Mouse (Mus musculus) hindbrain, embryonic 13.5 days (tissue): ENCODE results near the gene Prickle2. TPM values are rescaled to one million over a fixed set of nuclear protein-coding genes. Genes with fewer than 3 reads are reported as not detected.

Experiments used
- ATAC-seq: fragments of 200-750 bp; cut with Nextera tagmentation; 2 replicates; pipeline ENCODE4 v1.8.0; 2017; ENCODE audit warnings: moderate TSS enrichment; ENCODE audit not compliant: low FRiP score
- H3K27ac ChIP-seq: fragments of 300-500 bp; sonication (generic); 2 replicates; pipeline ENCODE4 v1.5.1; 2015; ENCODE audit warnings: inconsistent platforms, mild to moderate bottlenecking, moderate library complexity
- H3K27me3 ChIP-seq: fragments of 300-500 bp; sonication (generic); 2 replicates; pipeline ENCODE4 v1.6.1; 2015; ENCODE audit warnings: mild to moderate bottlenecking, inconsistent platforms
- H3K36me3 ChIP-seq: fragments of 300-500 bp; sonication (generic); 2 replicates; pipeline ENCODE4 v1.6.1; 2015; ENCODE audit warnings: mild to moderate bottlenecking, inconsistent platforms
- H3K4me1 ChIP-seq: fragments of 300-500 bp; sonication (generic); replicated peaks from 2 replicates; pipeline ENCODE4 v1.6.1; 2015; ENCODE audit warnings: inconsistent platforms
- H3K4me2 ChIP-seq: fragments of 300-500 bp; sonication (generic); 2 replicates; pipeline ENCODE4 v1.6.1; 2015; ENCODE audit warnings: inconsistent platforms, mild to moderate bottlenecking, moderate library complexity
- H3K4me3 ChIP-seq: fragments of 300-500 bp; sonication (generic); 2 replicates; pipeline ENCODE4 v1.5.1; 2015; ENCODE audit warnings: mild to moderate bottlenecking, inconsistent platforms
- H3K9ac ChIP-seq: fragments of 300-500 bp; sonication (generic); 2 replicates; pipeline ENCODE4 v1.6.1; 2015; ENCODE audit warnings: mild to moderate bottlenecking, inconsistent platforms
- H3K9me3 ChIP-seq: fragments of 300-500 bp; sonication (generic); 2 replicates; pipeline ENCODE4 v1.6.1; 2016; ENCODE audit warnings: inconsistent platforms
- WGBS: fragments of 180-500 bp; shearing (Covaris S2); methylation state at CpG from one replicate; pipeline ENCODE4 v1.1.7; 2015; 5-methylcytosine and 5-hydroxymethylcytosine counted together
- polyA plus RNA-seq: library from polyadenylated mRNA; unstranded; fragments of >200 nt; fragmentation: Nextera tagmentation; extraction: Ambion mirVana; gene quantifications from 2 replicates; pipeline ENCODE4 v1.2.1, GENCODE M21; 2015

Prickle2 gene
- polyA plus RNA-seq, 1 experiment from 2014 or later: 14.3 TPM

- Histone ChIP-seq H3K4me3 (no peak overlapping the region), H3K36me3 (0 out of 2 replicates have a peak, but pooled peaks cover 4% of the 10 kb centered on the region), H3K4me2 (no peak overlapping the region), H3K9ac (no peak overlapping the region), H3K9me3 (no peaks in the 10 kb centered on the region), H3K4me1 (peaks cover 13% of the 10 kb centered on the region), H3K27ac (peak overlapping the region; percentile 73), H3K27me3 (no peaks in the 10 kb centered on the region)
- ATAC-seq: no peak
- 55% methylated on average over 4 of the region's 4 CpGs for WGBS
Observed at GRCm38 (mm10) chr6:92569283-92569682, 136.7 kb downstream of the Prickle2 start.

- no peaks in the 10 kb centered on the region for H3K27me3 ChIP-seq
- H3K9me3 ChIP-seq: no peaks in the 10 kb centered on the region
- no peak for ATAC-seq
- H3K27ac ChIP-seq: no peak overlapping the region
- H3K4me1 ChIP-seq: no peaks in the 10 kb centered on the region; the same call in 1 of the 2 replicates
- no peaks in the 10 kb centered on the region for H3K36me3 ChIP-seq
- no peak overlapping the region for H3K4me2 ChIP-seq
- H3K9ac ChIP-seq: no peak overlapping the region
- no peak overlapping the region for H3K4me3 ChIP-seq
- WGBS: 100% methylated on average over 1 of the region's 1 CpGs
Observed at GRCm38 (mm10) chr6:92559261-92559660, 146.7 kb downstream of the Prickle2 start.

DNA sequence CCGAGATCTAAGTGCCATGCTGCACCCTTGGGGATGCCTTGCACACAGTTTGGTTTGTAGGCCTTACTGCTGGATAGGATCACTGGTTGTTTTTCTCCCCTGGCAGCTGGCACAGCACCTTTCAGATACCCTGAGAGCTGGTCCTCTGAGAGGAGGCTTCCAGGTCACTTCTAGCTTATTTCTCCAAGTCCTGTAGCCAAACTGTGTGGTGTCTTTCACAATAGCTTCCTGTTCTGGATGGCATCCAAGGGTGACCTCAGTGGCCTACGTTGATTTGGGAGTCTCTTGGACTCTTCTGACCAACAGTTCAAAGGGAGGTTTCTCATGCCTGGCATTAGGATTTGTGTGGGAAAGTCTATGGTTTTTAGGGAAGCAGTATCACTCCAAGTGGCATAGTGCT lies 150.3 kb downstream of the Prickle2 start:
- Histone ChIP-seq H3K27ac (no peak overlapping the region), H3K4me2 (no peak overlapping the region), H3K9me3 (no peaks in the 10 kb centered on the region), H3K36me3 (no peaks in the 10 kb centered on the region), H3K4me3 (no peak overlapping the region), H3K27me3 (no peaks in the 10 kb centered on the region), H3K4me1 (no peaks in the 10 kb centered on the region; the same call in 1 of the 2 replicates), H3K9ac (no peak overlapping the region)
- 84% methylated on average over 2 of the region's 2 CpGs for WGBS
- ATAC-seq: no peak

DNA sequence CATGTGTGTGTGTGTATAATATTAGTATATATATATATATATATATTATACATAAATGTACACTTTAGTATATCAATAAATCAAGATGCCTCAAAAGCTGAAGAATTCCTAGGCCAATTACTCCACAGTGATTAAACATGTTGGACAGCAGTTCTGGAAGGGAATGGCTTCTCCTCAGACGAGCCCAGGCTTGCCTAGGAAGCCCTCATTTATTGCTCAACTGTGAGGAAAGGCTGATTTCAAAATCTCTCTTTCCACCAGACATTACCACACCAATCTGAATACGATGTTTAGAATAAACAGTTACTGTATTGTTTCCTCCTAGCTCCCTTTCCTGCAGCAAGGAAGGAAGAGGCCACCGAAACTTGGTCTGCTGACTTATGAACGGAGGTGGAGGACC lies 152.9 kb downstream of the Prickle2 start:
- 90% methylated on average over 4 of the region's 4 CpGs for WGBS
- Histone ChIP-seq H3K27ac (no peak overlapping the region), H3K9me3 (no peaks in the 10 kb centered on the region), H3K27me3 (no peaks in the 10 kb centered on the region), H3K4me1 (no peaks in the 10 kb centered on the region; the same call in 1 of the 2 replicates), H3K4me3 (no peak overlapping the region), H3K4me2 (no peak overlapping the region), H3K9ac (no peak overlapping the region), H3K36me3 (no peaks in the 10 kb centered on the region)
- ATAC-seq: no peak

- Histone ChIP-seq H3K4me2 (no peak overlapping the region), H3K9me3 (no peaks in the 10 kb centered on the region), H3K27ac (no peak overlapping the region), H3K4me3 (no peak overlapping the region), H3K27me3 (no peaks in the 10 kb centered on the region), H3K4me1 (no peaks in the 10 kb centered on the region), H3K36me3 (no peaks in the 10 kb centered on the region), H3K9ac (no peak overlapping the region)
- 89% methylated on average over 8 of the region's 8 CpGs for WGBS
- ATAC-seq: no peak
Observed at GRCm38 (mm10) chr6:92549246-92549645, 156.7 kb downstream of the Prickle2 start.

DNA sequence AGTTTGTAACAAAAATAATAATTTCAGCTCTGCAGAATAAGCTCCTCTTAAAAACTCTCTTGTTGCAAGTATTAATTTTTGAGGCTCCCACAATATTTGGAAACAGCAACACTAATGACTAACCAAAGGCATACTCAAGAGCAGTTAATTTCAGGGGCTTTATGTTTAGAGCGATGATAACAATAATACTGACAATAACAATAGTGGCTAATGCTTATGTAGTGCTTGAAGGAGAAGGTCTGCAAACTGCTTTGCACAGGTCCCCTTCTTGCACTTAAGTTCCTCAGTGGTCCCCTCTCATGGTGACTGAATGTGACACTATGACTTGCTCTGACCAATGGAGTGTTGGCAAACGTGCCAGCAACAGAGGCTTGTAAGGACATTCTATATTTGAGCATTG lies 160.8 kb downstream of the Prickle2 start:
- Histone ChIP-seq H3K27ac (no peak overlapping the region), H3K9me3 (no peaks in the 10 kb centered on the region), H3K27me3 (no peaks in the 10 kb centered on the region), H3K4me2 (no peak overlapping the region), H3K4me3 (no peak overlapping the region), H3K4me1 (peaks cover 9% of the 10 kb centered on the region), H3K9ac (no peak overlapping the region), H3K36me3 (no peaks in the 10 kb centered on the region)
- WGBS: 88% methylated on average over 2 of the region's 2 CpGs
- no peak for ATAC-seq

DNA sequence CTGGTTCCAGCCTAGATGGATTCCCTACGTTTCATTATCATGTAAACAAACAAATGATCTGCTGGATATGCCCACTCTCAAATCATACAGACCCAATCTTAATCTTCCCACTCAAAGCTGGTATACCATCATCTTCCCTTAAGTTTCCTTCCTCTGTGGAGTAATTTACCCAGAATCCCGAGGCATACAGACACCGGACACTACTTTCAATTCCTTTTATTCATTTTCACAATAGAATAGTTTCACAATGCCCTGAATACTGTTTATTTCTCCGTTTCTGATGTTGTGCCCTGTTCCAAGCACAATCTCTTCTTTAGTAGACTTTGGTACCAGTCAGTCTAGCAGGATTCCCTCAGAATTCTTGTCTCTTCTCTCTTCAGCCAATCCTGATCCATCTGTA lies 162.1 kb downstream of the Prickle2 start:
- Histone ChIP-seq H3K4me2 (no peak overlapping the region), H3K27me3 (no peaks in the 10 kb centered on the region), H3K9ac (no peak overlapping the region), H3K9me3 (no peaks in the 10 kb centered on the region), H3K27ac (no peak overlapping the region), H3K4me3 (no peak overlapping the region), H3K4me1 (peaks cover 14% of the 10 kb centered on the region), H3K36me3 (no peaks in the 10 kb centered on the region)
- ATAC-seq: no peak
- whole genome bisulfite sequencing: 83% methylated on average over 4 of the region's 4 CpGs

DNA sequence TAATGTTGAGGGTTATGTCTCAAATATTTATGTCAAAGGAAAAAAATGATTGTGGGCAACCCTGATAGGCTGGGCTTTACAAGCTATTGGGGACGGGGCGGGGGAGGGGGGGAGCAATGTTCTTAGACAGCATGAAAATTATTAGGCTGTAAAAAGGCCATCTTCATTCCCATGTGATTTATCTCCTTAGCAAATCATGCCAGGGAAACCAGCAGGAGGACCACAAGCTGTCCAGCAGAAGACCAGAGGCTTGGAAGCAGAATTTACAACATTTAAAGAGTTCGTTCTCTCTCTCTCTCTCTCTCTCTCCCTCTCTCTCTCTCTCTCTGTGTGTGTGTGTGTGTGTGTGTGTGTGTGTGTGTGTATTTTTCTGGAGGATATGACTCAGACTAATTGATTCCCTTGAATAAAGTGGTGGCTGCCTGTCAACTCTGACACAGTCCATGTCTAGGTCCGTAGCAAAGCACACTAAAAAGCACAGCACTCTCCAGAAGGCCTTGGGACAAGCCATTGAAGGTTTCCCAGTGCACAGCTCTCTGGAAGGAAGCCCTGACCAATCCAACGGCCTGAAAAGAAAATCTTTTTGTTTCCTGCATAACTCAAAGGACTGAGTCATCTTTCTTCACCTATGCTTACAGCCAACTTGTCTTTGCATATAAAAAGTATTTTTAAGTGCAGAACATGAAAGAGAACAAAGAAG lies 163.4 kb downstream of the Prickle2 start:
- Histone ChIP-seq H3K4me3 (no peak overlapping the region), H3K27ac (peak overlapping the region; percentile 23; the same call in 1 of the 2 replicates), H3K36me3 (no peaks in the 10 kb centered on the region), H3K27me3 (no peaks in the 10 kb centered on the region), H3K9me3 (no peaks in the 10 kb centered on the region), H3K9ac (no peak overlapping the region), H3K4me2 (no peak overlapping the region), H3K4me1 (peaks cover 14% of the 10 kb centered on the region)
- WGBS: 75% methylated on average over 5 of the region's 5 CpGs
- no peak for ATAC-seq

DNA sequence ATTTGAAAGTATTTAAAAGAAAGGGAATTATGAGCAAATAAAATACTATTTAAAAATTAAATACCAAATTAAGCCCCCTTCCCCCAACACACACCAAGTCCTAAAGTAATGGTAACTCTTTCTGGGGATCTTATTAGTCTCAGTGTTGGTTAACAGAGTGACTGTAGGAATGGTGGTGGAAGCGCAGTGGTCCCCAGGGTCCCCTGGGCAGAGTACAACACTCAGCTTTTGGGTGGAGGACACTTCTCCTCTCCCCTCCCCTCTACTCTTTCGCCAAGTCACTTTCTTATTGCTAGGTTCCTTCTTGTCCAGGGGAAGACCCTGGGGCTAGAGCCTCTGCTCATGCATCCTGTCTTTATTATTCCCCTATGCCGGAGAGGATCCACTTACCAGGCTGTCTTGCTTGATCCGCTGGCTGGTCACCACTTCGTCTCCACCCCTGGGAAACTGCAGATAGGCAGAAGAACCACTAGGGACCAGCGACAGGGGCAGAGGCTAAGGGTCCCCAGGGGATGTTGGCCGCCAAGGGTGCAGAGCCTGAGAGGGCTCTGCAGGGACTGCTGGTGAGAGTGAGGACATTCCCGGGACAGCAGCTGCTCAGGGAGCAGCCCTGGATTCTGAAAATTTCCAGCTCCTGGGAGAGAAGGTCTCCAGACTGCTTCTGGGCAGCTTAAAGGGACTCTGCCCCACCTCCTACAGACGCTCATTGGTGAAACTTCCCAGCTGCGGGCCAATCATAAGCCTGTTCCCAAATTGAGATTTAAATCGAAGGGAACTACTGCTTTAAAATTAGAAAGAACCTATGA lies 171.5 kb downstream of the Prickle2 start:
- Histone ChIP-seq H3K4me2 (peak overlapping the region; percentile 50), H3K9me3 (no peaks in the 10 kb centered on the region), H3K27ac (peak overlapping the region; percentile 30; the same call in 1 of the 2 replicates), H3K36me3 (no peaks in the 10 kb centered on the region), H3K27me3 (no peaks in the 10 kb centered on the region), H3K4me3 (peak overlapping the region; percentile 23), H3K4me1 (peaks cover 26% of the 10 kb centered on the region), H3K9ac (peak overlapping the region; percentile 35; the same call in 1 of the 2 replicates)
- ATAC-seq: peak; percentile 49; the same call in 1 of the 2 replicates
- 15% methylated on average over 11 of the region's 11 CpGs for WGBS

DNA sequence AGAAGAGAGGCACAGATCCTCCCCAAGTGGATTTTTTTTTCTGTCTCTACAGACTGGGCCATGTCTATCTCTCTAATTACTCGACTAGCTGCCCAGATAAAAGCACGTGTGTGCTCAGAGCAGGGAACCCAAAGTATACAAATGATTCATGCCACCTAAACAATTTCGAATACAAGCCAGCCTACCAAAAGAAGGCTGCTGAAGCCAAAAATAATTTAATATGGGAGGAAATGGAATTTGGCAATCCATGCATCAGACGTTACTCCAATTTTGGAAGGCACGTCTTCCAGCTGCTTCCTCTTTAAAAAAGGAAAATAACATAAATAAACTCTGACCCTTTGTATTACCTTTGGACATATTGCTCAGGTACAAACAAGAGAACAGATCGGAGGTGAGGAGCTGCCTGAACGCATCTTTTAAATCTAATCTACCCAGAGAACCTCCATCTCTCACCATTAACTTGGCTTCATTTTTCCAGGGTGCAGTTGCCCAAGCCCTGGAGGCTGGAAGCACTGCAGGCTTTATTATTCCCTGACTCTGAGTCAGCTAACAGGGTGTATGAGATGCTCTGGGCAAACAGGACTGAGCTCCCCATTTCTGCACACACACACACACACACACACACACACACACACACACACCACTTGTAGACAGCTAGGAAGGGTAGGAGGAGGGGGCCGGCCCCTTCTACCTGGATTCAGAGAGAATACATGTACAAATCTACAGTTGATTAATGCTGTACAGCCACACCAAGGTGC lies 172.5 kb downstream of the Prickle2 start:
- no peak for ATAC-seq
- H3K9me3 ChIP-seq: no peaks in the 10 kb centered on the region
- no peaks in the 10 kb centered on the region for H3K36me3 ChIP-seq
- no peaks in the 10 kb centered on the region for H3K27me3 ChIP-seq
- H3K9ac ChIP-seq: no peak overlapping the region
- H3K4me1 ChIP-seq: peaks cover 26% of the 10 kb centered on the region
- no peak overlapping the region for H3K4me2 ChIP-seq
- no peak overlapping the region for H3K4me3 ChIP-seq
- H3K27ac ChIP-seq: no peak overlapping the region
- WGBS: 82% methylated on average over 8 of the region's 8 CpGs

GRCm38 (mm10) chr6:92532896-92533295 lies 173.1 kb downstream of the Prickle2 start:
- Histone ChIP-seq H3K36me3 (no peaks in the 10 kb centered on the region), H3K4me1 (peaks cover 26% of the 10 kb centered on the region), H3K9me3 (no peaks in the 10 kb centered on the region), H3K4me3 (no peak overlapping the region), H3K9ac (no peak overlapping the region), H3K27me3 (no peaks in the 10 kb centered on the region), H3K4me2 (no peak overlapping the region), H3K27ac (no peak overlapping the region)
- no peak for ATAC-seq
- 68% methylated on average over 3 of the region's 3 CpGs for WGBS

DNA sequence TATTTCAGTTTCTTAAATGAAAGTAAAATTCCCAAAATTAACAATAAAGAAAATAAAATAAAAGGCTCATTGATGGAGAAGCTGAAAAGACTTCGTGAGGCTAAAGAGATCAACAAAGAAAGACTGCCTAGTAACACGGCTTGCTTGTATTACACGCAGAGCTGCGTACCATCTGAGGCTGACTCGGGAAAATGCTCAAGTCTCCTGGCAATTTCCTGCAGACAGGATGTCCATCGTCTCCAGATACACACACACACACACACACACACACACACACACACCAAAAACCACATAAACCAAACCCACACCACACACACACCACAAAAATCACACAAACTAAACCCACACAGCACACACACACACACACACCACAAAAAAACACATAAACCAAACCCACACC lies 173.6 kb downstream of the Prickle2 start:
- Histone ChIP-seq H3K9me3 (no peaks in the 10 kb centered on the region), H3K4me2 (no peak overlapping the region), H3K4me1 (peaks cover 26% of the 10 kb centered on the region), H3K27ac (no peak overlapping the region), H3K9ac (no peak overlapping the region), H3K4me3 (no peak overlapping the region), H3K36me3 (no peaks in the 10 kb centered on the region), H3K27me3 (no peaks in the 10 kb centered on the region)
- 63% methylated on average over 6 of the region's 6 CpGs for WGBS
- no peak for ATAC-seq
